Mouse (Mus musculus) heart, embryonic 10.5 days (tissue): ENCODE measurements at regions not wholly inside any gene's neighbourhood (a gene's known extent, or its start where the extent isn't known, plus 50 kb on each side); places are given as distances from the start of the nearest gene placed in this dataset.

Experiments used
- DNase-seq: peaks from one replicate; pipeline ENCODE4 v3.0.0-alpha.2; 2017; ENCODE audit warnings: low spot score
- H3K27ac ChIP-seq: fragments of 300-500 bp; sonication (generic); 2 replicates; pipeline ENCODE4 v1.5.1; 2016; ENCODE audit warnings: mild to moderate bottlenecking
- H3K27me3 ChIP-seq: fragments of 300-500 bp; sonication (generic); 2 replicates; pipeline ENCODE4 v1.6.1; 2016; ENCODE audit warnings: mild to moderate bottlenecking; ENCODE audit not compliant: poor library complexity, insufficient read depth, severe bottlenecking
- H3K36me3 ChIP-seq: fragments of 300-500 bp; sonication (generic); 2 replicates; pipeline ENCODE4 v1.6.1; 2016; ENCODE audit warnings: mild to moderate bottlenecking, moderate library complexity
- H3K4me1 ChIP-seq: fragments of 300-500 bp; sonication (generic); 2 replicates; pipeline ENCODE4 v1.6.1; 2016; ENCODE audit warnings: mild to moderate bottlenecking
- H3K4me3 ChIP-seq: fragments of 300-500 bp; sonication (generic); 2 replicates; pipeline ENCODE4 v1.5.1; 2016; ENCODE audit warnings: mild to moderate bottlenecking, moderate library complexity
- H3K9me3 ChIP-seq: fragments of 300-500 bp; sonication (generic); 2 replicates; pipeline ENCODE4 v1.6.1; 2016; ENCODE audit warnings: mild to moderate bottlenecking, moderate library complexity
- WGBS: fragments of 180-500 bp; shearing (Covaris S2); methylation state at CpG from one replicate; pipeline ENCODE4 v1.1.7; 2016; 5-methylcytosine and 5-hydroxymethylcytosine counted together

GRCm38 (mm10) chr11:111563171-111563570 is 497.2 kb downstream of the Kcnj2 start:
- no peaks in the 10 kb centered on the region for H3K27me3 ChIP-seq
- H3K9me3 ChIP-seq = no peaks in the 10 kb centered on the region
- WGBS = 65% methylated on average over 5 of the region's 5 CpGs
- no peak overlapping the region for H3K27ac ChIP-seq
- DNase-seq = no peak
- H3K4me3 ChIP-seq = no peak overlapping the region
- H3K4me1 ChIP-seq = no peaks in the 10 kb centered on the region
- H3K36me3 ChIP-seq = no peaks in the 10 kb centered on the region

GRCm38 (mm10) chr11:111568041-111568440 is 502.1 kb downstream of the Kcnj2 start:
- H3K36me3 ChIP-seq = no peaks in the 10 kb centered on the region
- H3K4me1 ChIP-seq = no peaks in the 10 kb centered on the region
- no peak overlapping the region for H3K27ac ChIP-seq
- H3K27me3 ChIP-seq = no peaks in the 10 kb centered on the region
- DNase-seq = no peak
- no peaks in the 10 kb centered on the region for H3K9me3 ChIP-seq
- no peak overlapping the region for H3K4me3 ChIP-seq
- WGBS = 90% methylated on average over 6 of the region's 6 CpGs

- WGBS = 71% methylated on average over 9 of the region's 9 CpGs
- Histone ChIP-seq H3K4me3 (no peak overlapping the region), H3K27ac (no peak overlapping the region), H3K27me3 (no peaks in the 10 kb centered on the region), H3K4me1 (no peaks in the 10 kb centered on the region), H3K36me3 (no peaks in the 10 kb centered on the region), H3K9me3 (no peaks in the 10 kb centered on the region)
- DNase-seq = no peak
These were observed 502.9 kb downstream of the Kcnj2 start for GRCm38 (mm10) chr11:111568876-111569275.

GRCm38 (mm10) chr11:111577883-111578282 is 511.9 kb downstream of the Kcnj2 start:
- Histone ChIP-seq H3K27ac (no peak overlapping the region), H3K9me3 (no peaks in the 10 kb centered on the region), H3K27me3 (no peaks in the 10 kb centered on the region), H3K4me3 (no peak overlapping the region), H3K36me3 (no peaks in the 10 kb centered on the region), H3K4me1 (no peaks in the 10 kb centered on the region)
- DNase-seq = no peak
- WGBS = 18% methylated on average over 1 of the region's 1 CpGs

- 67% methylated on average over 4 of the region's 4 CpGs for WGBS
- no peak overlapping the region for H3K27ac ChIP-seq
- H3K9me3 ChIP-seq = no peaks in the 10 kb centered on the region
- DNase-seq = no peak
- no peaks in the 10 kb centered on the region for H3K36me3 ChIP-seq
- no peak overlapping the region for H3K4me3 ChIP-seq
- H3K27me3 ChIP-seq = no peaks in the 10 kb centered on the region
- no peaks in the 10 kb centered on the region for H3K4me1 ChIP-seq
These were observed 517.0 kb downstream of the Kcnj2 start for GRCm38 (mm10) chr11:111582980-111583379.

GRCm38 (mm10) chr11:111583606-111584005 is 517.6 kb downstream of the Kcnj2 start:
- 58% methylated on average over 13 of the region's 13 CpGs for WGBS
- Histone ChIP-seq H3K36me3 (no peaks in the 10 kb centered on the region), H3K27ac (no peak overlapping the region), H3K4me3 (peak overlapping the region; percentile 36), H3K4me1 (no peaks in the 10 kb centered on the region), H3K27me3 (no peaks in the 10 kb centered on the region), H3K9me3 (no peaks in the 10 kb centered on the region)
- no peak for DNase-seq

GRCm38 (mm10) chr11:111599456-111599855 is 533.5 kb downstream of the Kcnj2 start:
- no peaks in the 10 kb centered on the region for H3K4me1 ChIP-seq

GRCm38 (mm10) chr11:111605146-111605545 is 539.2 kb downstream of the Kcnj2 start:
- Histone ChIP-seq H3K4me3 (no peak overlapping the region), H3K9me3 (no peaks in the 10 kb centered on the region), H3K36me3 (no peaks in the 10 kb centered on the region), H3K27ac (no peak overlapping the region), H3K4me1 (no peaks in the 10 kb centered on the region), H3K27me3 (no peaks in the 10 kb centered on the region)
- no peak for DNase-seq
- 85% methylated on average over 11 of the region's 11 CpGs for WGBS

More at GRCm38 (mm10) chr11:111599456-111599855, 533.5 kb downstream of the Kcnj2 start:
- H3K27ac ChIP-seq = no peak overlapping the region
- no peak overlapping the region for H3K4me3 ChIP-seq
- H3K27me3 ChIP-seq = no peaks in the 10 kb centered on the region
- DNase-seq = no peak
- no peaks in the 10 kb centered on the region for H3K36me3 ChIP-seq
- no peaks in the 10 kb centered on the region for H3K9me3 ChIP-seq

GRCm38 (mm10) chr11:111610522-111611015 is 544.6 kb downstream of the Kcnj2 start:
- no peaks in the 10 kb centered on the region for H3K9me3 ChIP-seq
- no peaks in the 10 kb centered on the region for H3K4me1 ChIP-seq
- H3K36me3 ChIP-seq = no peaks in the 10 kb centered on the region
- H3K27me3 ChIP-seq = no peaks in the 10 kb centered on the region
- WGBS = 84% methylated on average over 5 of the region's 5 CpGs
- DNase-seq = no peak
- no peak overlapping the region for H3K27ac ChIP-seq
- no peak overlapping the region for H3K4me3 ChIP-seq

- Histone ChIP-seq H3K9me3 (no peaks in the 10 kb centered on the region), H3K36me3 (no peaks in the 10 kb centered on the region), H3K27me3 (no peaks in the 10 kb centered on the region), H3K27ac (no peak overlapping the region), H3K4me3 (no peak overlapping the region), H3K4me1 (no peaks in the 10 kb centered on the region)
- no peak for DNase-seq
- WGBS = 87% methylated on average over 7 of the region's 7 CpGs
These were observed 577.6 kb downstream of the Kcnj2 start for GRCm38 (mm10) chr11:111643603-111644002.

GRCm38 (mm10) chr11:111652882-111653281 is 586.9 kb downstream of the Kcnj2 start:
- WGBS = 49% methylated on average over 3 of the region's 3 CpGs
- DNase-seq = no peak
- H3K4me1 ChIP-seq = no peaks in the 10 kb centered on the region
- no peak overlapping the region for H3K4me3 ChIP-seq
- H3K36me3 ChIP-seq = no peaks in the 10 kb centered on the region
- no peak overlapping the region for H3K27ac ChIP-seq
- H3K9me3 ChIP-seq = no peaks in the 10 kb centered on the region
- H3K27me3 ChIP-seq = no peaks in the 10 kb centered on the region

- Histone ChIP-seq H3K27me3 (no peaks in the 10 kb centered on the region), H3K4me3 (no peak overlapping the region), H3K9me3 (no peaks in the 10 kb centered on the region), H3K36me3 (no peaks in the 10 kb centered on the region), H3K4me1 (no peaks in the 10 kb centered on the region), H3K27ac (no peak overlapping the region)
- WGBS = 91% methylated on average over 9 of the region's 9 CpGs
- no peak for DNase-seq
These were observed 591.8 kb downstream of the Kcnj2 start for GRCm38 (mm10) chr11:111657778-111658177.

- Histone ChIP-seq H3K27ac (no peak overlapping the region), H3K27me3 (no peaks in the 10 kb centered on the region), H3K9me3 (no peaks in the 10 kb centered on the region), H3K4me3 (no peak overlapping the region), H3K36me3 (no peaks in the 10 kb centered on the region), H3K4me1 (no peaks in the 10 kb centered on the region)
- DNase-seq = no peak
- 74% methylated on average over 15 of the region's 15 CpGs for WGBS
These were observed 592.7 kb downstream of the Kcnj2 start for GRCm38 (mm10) chr11:111658362-111659309.
